Mouse (Mus musculus) CD4-positive, CD25-positive, alpha-beta regulatory T cell, adult 4 months (primary cell): ENCODE results near the gene Celf5. TPM values are rescaled to one million over a fixed set of nuclear protein-coding genes. Genes with fewer than 3 reads are reported as not detected.
"Not testable (repeated sequence)": the region's sequence is repeated elsewhere in the genome, so short reads cannot be mapped to it uniquely, and the experiment has no call there.

Experiments
- ATAC-seq: one replicate; pipeline ENCODE4 v1.8.0; 2017
- polyA plus RNA-seq, 2 experiments: library from polyadenylated mRNA; unstranded; fragments of 100-300 nt; shearing (Covaris generic); gene quantifications; one replicate each; pipeline ENCODE4 v1.2.1; 2017

Celf5 gene
- polyA plus RNA-seq, 2 experiments from 2014 or later, result 0.53 to 1.1 TPM

DNA sequence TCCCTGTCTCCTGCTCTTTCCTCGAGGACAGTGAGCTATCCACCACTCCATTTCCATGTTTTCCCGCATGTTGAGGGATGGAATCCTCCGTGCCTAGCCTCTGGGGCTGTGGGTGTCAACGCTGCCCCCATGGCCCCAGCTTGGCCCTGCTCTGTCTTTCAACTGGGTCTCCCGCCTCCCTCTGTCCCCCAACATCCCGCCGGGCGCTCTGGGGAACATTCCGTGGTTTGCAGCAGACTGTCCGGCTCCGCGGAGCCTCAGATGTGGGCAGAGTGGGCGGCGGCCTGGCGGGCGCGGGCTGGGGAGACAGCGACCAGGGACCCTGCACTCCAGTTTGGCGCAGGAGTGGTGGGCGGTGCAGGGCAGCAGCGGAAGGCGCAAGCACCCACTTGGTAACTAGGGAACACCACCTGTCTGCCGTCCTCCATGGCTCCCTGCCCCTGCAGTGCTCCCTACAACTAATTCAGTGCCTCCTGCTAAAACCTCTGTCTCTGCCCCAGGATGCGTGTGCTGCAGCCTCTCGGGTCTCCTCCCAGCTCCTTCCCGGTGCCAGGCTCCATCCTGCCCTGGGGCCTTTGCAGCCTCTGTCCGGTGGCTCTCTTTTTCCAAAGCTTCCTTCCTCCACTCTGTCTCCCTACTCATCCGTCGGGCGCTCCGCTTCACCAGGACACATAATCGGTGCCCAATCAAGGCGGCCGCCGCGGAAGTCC lies 30.1 kb downstream of the Celf5 start:
- ATAC-seq, result no peak

DNA sequence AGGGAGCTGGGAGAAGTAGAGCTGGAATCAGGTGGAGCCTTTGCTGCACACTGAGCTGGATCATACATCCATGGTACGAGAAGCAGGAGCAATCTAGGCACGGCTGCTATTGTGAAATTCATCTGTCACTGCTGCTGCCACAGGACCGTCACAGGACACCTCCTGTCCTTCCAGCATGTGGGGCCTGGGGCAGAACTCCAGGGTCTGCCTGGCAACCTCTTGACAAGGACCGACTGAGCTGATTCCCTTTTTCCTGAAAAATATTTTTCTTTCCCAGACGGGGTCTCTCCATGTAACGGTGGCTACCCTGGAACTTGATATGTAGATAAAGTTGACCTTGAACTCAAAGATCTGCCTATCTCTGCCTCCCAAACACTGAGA lies 31.2 kb downstream of the Celf5 start:
- no peak for ATAC-seq

DNA sequence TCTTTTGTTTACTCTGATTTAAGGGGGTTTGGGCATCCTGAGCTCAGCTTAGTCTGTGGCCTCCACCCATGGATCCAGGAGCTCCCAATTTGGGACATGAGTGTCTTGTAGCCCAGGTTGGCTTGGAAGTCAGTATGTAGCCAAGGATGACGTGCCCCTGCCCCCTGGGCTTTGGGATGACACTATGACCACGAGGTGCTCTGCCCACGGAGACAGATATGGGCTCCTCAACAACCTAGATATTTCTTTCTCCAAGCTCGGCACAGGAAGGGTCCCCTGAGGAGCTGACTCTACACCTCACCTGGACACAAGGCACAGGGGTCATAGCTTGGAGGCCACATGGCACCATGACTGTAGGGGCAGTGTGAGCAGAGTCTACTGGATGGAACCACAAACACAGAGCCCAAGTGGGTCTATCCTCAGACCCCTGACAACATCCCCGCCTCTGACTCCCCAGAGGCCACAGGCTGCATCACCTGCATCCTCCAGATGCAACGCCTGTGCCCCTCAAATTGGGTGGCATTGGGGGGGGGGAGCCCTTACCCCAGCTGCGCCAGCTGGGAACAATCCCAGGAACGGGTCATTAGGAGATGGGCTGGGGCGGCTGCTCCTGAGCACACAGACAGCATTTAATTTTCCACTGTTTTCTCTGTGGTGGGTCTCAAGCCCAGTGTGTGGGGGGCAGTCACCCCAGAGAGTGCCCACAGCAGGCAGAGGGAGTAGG lies 31.7 kb downstream of the Celf5 start:
- no peak for ATAC-seq

DNA sequence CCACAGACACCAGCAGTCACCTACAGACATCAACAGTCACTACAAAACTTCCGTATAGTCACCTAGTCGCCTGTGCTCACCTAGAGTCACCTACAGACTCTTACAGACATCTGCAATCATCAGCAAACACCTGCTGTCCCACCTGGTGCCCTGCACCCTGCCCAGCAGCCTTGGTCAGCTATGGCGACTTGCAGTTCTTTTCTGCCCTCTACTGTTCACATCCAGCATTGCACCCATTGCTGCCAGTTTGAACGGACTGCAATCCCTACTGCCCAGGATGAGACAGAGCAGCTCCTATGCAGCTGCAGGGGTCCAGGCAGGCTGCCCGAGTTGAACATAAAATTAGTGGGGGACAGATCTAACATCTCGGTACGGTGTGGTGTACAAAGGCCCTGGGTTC lies 32.4 kb downstream of the Celf5 start:
- peak; percentile 92 for ATAC-seq

DNA sequence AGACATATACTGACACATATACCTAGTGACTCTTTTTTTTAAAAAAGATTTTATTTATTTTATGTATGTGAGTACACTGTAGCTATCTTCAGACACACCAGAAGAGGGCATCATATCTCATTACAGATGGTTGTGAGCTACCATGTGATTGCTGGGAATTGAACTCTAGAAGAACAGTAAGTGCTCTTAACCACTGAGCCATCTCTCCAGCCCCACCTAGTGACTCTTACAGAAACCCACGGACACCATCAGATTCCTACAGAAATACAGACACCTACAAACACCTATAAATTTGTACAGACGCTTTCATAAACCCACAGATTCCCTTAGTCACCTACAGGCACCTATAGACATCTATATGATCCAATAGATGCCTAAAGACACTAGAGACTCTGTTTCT lies 37.0 kb downstream of the Celf5 start:
- not testable (repeated sequence) for ATAC-seq

DNA sequence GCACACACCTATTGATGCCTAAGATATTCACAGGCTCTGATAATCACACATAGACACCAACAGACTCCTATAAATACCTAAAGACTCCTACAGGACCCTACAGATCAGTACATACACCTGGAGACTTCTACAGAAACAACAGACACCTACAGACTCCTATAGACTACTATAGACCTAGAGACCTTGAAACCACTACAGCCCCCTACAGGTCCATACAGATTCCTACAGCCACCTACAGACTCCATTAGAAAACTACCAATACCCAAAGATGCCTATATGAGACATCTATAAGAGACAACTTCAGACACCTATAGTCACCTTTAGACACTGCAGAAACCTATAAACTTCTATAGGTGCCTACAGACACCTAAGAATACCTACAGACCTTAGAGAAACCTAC lies 41.5 kb downstream of the Celf5 start:
- ATAC-seq, result peak; percentile 69

DNA sequence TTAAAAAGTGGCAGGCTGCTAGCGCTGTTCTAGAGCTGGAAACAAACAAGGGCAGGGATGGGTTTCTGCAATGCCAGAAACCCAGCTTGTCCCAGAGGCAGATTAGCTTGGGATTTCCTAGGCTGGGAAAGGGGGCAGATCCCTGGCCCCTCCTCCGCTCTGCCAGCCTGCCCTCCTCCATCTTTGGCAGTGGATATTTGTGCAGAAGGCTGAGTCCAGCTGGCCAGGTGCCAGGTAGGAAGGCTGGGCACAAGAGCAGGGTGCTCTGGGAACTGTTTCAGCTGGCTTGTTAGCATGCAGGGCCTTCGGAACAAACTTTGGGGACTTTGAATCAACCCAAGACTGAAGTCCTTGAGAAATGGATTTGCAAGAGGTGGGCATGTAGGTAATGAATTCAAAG lies 47.1 kb downstream of the Celf5 start:
- no peak for ATAC-seq

DNA sequence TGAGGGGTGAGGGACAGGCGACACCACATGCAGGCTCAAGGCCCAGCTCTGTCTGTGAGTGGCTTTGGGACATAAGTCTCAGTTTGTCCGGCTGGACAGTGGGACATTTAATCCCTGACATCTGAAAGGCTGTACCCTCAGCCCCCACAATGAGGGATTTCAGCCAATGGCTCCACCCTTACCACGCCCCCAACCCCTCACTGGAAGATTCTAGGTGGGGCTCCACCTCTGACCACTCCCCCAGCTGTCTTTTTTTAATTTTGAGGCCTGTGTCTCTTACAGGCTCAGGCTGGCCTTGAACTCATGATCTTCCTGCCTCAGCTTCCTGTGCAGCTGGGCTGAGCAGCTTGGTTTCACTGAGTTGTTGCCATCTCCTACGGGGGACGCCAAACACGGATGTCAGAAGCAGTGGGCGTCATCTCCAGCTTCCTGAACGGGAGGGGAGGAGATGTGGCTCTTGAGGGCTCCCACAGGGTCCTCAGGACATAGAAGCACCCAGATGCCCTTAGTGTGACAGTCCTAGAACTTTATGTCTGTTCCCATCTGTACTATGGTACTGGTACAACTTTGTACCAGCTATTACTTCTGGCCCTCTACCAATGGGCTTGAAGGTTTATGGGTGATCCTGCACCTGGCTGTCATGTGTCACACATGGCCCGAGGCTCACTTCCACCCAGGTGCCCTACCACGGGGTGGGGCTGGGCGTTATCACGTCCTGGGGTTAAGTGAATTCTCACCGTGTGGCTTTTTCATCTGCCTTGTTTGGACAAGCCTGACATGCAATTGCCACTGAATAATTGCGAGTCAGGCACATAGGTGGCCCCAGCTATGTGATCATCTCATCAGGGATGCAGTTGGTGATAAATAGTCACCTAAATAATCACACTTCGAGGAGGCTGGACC lies 47.9 kb downstream of the Celf5 start:
- no peak for ATAC-seq

DNA sequence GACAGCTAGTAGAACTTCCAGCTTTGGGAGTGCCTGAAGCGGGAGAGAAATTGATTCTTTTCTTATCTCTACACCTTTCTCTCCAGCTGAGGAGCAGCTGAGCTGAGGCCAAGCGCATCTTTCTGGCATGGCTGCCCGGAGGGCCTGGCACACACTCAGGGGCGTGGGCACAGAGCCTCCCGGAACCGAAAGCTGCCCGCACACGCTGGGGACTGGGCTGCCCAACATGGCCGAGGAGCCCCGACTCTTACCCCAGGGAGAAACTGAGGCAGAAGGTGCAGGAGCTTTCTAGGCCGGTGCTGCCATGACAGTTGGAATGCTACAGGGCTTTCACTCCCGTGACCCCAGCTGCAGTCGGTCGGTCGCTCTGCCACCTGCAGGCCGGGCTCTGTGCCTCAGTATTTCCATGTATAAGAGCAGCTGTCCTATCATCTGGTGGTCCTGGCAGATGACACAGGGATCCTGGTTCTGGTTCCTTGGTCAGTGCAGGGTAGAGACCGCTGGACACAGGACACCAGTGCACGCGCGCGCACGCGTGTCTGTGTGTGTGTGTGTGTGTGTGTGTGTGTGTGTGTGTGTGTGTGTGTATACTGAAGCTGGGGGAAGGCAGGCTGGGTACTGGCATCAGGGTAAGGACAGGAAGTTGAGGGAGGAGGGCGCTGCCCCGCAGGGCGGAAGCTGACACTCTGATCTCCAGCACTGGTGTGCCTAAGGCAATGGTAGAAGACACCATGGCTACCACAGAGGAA lies 48.8 kb downstream of the Celf5 start:
- ATAC-seq, result peak; percentile 63

DNA sequence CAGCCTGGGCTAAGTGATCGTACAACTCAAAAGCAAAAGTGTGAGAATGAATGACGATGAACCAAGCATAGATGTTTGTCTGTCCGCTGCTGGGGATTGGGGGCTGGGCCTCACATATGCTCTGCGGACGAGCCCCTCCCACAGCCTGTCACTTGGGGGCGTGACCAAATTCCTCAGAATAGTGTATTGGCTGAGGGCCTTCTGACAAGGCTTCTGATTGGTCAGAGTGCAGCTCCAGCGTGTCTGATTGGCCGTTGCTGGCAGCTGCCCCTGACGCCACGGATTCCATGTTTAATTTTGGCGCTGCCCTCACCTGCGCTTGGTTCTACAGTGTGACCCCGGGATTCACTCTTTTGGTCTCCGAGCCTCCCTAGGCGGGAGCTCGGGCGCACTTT lies 49.6 kb downstream of the Celf5 start:
- ATAC-seq, result peak; percentile 86

DNA sequence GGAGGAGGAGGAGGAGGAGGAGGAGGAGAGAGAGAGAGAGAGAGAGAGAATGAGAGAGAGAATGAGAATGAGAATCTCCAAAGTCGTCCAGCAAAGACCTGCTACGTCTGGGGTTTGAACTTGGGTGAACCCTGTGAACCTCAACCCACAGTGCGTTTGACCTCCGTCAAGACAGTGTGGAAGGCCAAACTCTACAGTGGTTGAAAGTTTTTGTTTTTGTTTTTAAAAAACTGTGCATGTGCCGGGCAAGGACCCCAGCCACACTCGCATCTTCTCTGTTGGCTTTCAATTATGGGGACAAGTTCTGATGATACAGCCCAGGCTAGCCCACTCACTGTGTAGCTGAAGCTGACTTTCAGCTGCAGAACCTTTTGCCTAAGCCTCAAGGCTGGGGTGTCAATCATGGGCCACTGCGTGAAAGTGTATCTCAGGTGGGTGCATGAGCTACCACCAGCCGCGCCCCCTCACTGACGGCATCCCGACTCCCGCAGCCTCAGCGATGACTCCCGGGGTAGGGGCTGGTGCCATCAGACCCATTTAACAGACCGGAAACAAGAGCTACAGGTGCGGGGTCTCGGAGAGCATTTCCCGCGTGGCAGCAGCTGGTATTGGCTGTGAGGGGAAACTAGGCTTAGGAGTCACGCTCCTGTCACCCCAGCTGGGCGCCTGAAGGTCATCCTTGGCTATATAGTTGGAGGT lies 50.2 kb downstream of the Celf5 start:
- peak; percentile 7 for ATAC-seq

DNA sequence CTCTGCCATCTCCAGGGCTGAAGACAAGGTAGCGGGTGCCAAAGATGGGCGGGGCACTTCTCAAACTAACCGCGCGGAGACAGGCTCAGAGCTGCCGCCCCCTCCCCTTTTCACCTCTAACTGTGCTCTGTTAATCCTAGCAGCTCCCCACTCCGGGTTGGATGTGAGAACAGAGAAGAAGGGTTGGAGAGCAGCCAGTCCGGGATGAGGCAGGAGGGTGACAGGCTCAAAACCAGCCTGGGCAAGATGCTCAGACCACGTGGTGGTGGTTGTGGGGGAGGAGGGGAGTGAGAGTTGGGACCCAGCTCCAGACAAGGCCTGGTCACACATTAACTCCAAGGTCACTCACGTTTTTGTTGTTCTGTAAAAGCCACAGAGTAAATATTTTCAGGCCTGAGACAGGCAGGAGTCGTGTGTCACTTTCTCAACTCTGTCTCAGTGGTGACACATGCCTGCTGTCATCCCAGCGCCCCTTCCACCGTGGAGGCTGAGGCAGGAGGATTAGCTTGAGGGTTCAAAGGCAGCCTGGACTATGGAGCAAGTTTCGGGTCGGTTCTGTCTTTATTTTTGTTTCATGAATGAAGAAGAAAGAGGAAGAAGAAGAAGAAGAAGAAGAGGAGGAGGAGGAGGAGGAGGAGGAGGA lies 50.9 kb downstream of the Celf5 start:
- ATAC-seq, result no peak

DNA sequence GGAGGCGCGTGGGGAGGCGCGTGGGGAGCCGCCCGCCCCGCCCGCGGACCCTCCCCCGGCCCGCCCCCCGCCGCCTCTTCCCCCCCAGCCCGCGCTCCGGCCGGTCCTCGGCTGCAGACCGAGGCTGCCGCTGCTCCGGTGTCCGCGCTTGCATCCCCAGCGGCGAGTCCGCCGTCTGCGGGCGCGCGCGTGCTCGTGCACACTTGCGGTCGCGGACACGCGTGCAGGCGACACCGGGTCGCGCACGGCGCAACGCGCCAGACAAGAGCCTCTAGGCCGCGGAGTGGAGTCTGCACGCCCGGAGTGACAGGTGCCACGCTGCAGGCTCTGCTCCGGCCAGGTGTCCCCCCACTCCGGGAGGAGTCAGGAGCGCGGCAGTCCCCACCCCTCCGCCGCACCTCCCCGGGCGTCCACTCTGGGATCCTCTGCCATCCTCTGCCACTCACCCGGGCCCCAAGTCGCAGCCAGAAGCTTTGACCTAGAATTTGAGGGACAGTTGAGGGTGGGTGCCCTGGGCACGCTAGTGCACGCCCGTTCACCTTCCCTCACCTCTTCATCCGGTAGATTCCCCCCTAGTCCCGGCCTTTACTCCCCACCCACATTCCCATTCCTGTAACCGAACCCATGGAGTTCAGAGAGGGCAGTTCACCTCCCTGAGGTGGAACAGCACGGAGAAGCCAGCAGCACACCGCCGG lies 51.5 kb downstream of the Celf5 start:
- ATAC-seq, result no peak

DNA sequence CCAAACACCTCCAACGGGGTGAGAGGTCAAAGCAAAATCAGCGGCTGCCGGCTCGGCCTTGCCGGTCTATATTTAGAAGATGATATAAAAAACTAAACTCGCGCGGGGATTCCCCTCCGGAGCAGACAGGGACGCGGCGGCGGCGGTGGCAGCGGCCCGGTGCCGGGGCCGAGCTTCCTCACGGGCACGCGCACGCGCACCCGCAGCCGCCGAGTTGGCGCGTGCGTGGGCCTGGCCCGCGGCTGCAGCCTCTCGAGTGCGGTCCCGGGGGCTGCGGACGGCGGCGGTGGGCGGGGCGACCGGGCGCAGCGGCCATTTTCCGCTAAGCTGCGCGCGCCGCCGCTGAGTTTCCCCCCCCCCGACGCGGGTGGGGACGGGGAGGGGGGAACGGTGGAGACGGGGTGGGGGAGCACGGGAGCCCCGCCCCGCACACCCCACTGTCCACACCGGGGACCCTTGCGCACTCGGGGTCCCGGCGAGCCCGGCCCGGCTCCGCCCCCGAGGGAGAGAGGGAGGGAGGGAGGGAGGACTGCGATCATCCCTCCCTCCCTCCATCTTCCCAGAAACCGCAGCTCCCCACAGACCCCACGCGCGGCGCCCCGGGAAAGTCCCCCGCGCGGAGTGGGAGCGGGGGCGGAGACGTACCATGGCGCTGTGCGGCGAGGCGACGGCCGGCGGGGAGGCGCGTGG lies 52.2 kb downstream of the Celf5 start:
- ATAC-seq, result peak; percentile 20

DNA sequence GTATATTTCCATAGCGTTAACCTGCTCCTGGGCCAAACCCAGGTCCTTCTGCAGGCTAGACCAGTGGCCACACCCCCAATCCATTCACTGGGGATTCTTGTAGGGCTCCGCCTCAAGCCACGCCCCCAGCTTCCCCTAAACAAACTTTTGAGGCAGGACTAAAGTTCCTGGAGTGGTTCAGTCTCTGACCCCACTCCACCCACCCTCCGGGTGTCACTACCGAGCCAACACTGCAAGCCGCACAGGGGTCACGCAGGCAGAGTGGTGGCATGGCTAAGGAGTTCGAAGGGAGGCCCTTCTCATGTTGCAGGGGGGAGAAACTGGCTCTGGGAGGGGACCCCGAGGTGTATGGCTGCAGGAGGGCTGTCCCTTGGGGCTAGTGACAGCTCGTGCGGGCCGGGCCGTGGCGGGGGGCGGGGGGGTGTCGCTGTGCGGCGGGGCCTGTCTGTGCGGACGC lies 52.9 kb downstream of the Celf5 start:
- ATAC-seq, result no peak

DNA sequence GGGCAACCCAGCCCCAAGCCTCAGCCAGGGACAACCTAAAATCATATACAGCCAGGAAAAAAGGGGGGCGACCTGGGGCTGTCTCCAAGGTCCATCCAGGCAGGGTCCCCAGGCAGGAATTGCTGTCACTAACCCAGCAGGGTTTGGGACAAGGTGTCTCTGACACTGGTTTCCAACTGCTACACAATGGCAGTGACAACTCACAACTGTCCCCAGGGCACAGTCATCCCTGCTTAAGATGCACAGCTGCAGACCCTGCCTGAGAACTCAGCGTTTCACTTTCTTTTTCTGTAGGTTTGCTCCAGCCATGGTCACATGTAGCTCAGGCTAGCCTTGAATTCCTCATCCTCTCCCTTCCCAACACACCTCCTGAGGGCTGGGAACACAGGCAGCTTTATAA lies 53.4 kb downstream of the Celf5 start:
- no peak for ATAC-seq

DNA sequence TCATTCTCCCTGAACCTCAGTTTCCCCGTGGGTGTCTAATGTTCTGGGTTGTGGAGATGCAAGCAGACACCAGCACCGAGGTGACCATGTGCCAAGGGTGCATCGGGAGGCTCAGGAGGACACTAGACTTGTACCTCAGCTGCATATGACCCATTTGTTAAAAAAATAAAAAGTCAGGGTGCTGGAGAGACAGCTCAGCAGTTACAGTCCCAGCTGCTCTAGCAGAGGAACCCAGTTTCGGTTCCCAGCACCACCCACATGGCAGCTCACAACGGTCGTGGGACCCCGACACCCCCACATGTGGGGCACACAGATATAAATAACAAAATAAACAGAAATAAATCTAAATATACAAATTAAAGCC lies 54.0 kb downstream of the Celf5 start:
- ATAC-seq, result no peak

DNA sequence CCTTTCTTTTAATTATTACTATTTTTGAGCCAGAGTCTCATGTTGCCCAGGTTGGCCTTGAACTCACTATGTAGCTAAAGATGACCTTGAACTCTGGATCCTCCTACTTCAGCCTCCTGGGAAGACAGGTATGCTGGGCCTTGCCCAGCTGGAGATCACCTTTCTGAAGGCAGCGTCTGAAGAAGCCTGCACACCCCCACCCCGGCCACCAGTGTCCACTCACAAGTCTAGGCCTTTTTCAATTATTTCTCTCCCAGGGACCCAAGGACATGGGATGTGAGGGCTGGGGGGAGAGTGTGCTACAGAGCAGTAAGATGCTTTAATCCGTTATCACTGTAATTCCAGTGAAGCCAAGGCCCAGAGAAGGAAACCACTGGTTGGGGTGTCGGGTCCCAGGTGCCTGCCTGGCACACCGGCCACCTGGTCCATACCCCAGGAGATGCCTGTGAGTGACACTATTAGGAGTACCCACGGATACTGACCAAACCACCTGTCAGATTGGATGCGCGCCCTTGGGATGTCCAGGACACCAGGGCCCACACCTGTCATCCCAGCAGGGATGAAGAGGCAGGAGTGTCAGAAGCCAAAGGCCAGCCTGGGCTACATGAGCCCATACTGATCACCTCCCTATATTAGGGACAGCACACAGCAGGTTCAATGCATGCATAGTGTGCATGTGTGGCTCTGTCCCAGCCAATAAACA lies 54.6 kb downstream of the Celf5 start:
- ATAC-seq, result no peak

DNA sequence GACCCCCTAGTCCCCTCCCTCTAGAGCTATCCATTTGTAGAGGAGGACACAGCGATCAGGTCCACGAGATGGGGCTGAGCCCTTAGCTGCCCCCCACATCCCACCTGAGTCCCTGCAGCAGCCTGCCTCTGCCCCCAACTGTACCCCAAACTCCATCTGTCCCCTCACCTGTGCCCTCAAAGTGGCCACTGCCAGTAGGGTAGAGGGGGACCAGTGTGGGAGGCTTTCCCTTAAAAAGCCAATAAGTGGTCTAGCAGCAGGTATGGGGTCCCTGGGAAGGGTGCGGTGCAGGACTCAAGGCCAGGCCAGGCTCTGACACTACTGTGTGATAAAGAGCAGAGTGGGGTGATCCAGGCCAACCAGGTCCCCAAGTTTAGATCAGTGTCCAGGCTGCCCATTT lies 55.2 kb downstream of the Celf5 start:
- ATAC-seq, result no peak

DNA sequence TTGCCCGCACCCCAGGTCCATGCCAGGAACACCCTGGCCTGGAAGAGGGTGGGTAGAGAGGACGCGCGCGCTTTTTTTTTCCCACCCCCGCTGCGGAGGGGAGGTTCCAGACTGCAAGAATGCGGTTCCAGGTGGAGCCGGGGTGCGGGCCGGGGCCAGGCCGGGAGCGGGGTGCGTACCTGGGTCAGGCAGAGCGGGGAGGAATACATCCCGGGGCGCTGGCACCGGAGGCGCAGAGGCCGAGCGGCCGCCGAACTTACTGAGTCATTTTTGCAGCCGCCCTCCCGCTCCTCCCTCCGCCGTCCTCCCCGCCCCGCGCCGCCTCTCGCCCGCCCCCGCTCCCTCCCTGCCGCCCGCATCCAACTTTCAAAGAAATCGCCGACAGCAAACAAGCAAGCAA lies 55.6 kb downstream of the Celf5 start:
- ATAC-seq, result no peak
